Mouse (Mus musculus): ENCODE results near the gene Sez6l. TPM values are rescaled to one million over a fixed set of nuclear protein-coding genes. Genes with fewer than 3 reads are reported as not detected.

Sez6l gene
- total RNA-seq (2021): 1 to 10 TPM; 7.6 to 8.7 TPM
- long read RNA-seq, experiment 1, partial matches to known transcripts: 1 of 5 reads
- long read RNA-seq, experiment 1, other reads (novel, unspliced or antisense): 4 of 5 reads
- long read RNA-seq, experiment 2, partial matches to known transcripts: 5 of 8 reads
- long read RNA-seq, experiment 2, other reads (novel, unspliced or antisense): 3 of 8 reads

- no peak for DNase-seq (ENCODE audit: low spot score in 2 of 2)
Observed at GRCm38 (mm10) chr5:112576993-112577670, at the start of gene Sez6l. TSS of gene Sez6l (minus strand) at chr5:112577185.

DNA sequence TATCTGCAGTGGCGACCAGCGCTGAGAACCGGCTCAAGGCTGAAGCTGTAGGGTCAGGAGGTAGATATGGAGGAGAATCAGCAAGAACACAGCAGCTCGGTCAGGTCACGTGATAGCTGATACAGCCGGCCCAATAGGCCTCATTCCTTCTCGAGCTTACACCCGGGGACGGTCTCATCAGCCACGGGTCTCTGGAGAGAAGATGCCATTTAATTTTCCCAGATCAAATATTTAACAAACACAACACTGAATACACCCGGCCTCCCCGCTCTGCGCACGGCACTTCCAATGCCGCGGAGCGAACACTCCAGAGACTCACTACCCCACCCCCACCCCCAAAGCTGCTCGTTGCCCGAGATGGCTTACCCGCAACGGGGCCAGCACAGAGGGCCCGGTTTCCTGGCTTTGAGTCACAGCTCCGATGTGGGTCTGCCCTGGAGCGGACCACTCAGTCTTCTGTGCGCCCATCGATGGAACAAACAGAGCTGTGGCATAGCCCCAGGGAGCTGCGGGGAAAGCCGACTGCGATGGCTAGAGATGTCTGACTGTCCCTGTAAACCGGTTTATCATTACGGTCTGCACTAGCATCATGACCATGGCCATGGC lies 48.7 kb upstream of the Sez6l start:
- no peak for DNase-seq (ENCODE audit: low spot score in 2 of 2)

GRCm38 (mm10) chr5:112622946-112623345 lies 46.0 kb upstream of the Sez6l start:
- no peak for DNase-seq (ENCODE audit: low spot score in 2 of 2)

DNA sequence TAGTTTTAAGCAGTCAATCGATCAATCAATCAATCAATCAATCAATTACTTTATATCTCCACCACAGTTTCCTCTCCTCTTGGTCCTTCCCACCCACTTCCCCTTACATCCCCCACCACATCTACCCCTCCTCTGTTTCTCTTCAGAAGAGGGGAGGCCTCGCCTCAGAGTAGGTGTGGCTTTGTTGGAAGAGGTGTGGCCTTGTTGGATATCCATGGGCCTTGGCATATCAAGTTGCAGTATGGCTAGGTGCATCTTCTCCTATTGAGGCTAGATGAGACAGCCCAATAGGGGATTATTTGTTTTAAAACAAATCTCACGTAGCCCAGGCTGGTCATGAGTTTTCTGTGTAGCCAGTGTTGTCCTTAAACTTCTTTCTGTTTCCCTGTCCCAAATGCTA lies 43.3 kb upstream of the Sez6l start:
- DNase-seq (ENCODE audit: low spot score in 2 of 2): no peak

- no peak for DNase-seq (ENCODE audit: low spot score in 2 of 2)
Observed at GRCm38 (mm10) chr5:112619344-112619743, 42.4 kb upstream of the Sez6l start.

DNA sequence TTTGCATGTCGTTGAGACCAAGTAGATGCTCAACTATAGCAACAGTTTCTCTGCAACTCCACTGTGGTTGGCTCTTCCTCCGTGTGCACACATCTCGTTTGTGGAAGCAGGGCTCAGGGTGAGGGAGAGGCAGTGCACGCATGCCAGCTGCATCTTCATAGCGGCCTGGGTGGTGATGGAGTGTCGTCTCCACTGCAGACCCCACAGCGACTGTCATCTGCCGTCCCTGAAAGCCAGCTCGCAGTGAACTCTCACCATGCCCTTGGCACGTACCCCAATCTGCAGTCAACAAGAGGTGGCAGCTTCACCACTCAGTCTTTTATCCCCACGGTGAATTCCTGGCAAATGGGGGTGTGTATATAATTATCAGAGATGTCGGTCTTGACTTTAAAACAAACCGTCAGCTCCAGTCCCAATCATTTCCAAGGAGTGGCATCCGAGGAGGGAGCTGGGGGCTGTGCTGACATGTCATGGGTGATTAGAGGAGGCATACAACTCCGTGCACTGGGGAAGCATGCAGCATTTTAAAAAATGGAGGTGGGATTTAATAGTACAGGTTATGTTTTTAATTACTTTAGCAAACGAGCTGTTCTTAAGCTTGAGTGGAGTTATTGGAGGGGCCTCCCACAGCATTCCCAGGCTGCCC lies 40.7 kb upstream of the Sez6l start:
- DNase-seq (ENCODE audit: low spot score in 2 of 2): no peak

GRCm38 (mm10) chr5:112615946-112616617 lies 39.1 kb upstream of the Sez6l start:
- DNase-seq (ENCODE audit: low spot score in 2 of 2): no peak

- DNase-seq (ENCODE audit: low spot score in 2 of 2): no peak
Observed at GRCm38 (mm10) chr5:112607867-112608516, 31.0 kb upstream of the Sez6l start.

DNA sequence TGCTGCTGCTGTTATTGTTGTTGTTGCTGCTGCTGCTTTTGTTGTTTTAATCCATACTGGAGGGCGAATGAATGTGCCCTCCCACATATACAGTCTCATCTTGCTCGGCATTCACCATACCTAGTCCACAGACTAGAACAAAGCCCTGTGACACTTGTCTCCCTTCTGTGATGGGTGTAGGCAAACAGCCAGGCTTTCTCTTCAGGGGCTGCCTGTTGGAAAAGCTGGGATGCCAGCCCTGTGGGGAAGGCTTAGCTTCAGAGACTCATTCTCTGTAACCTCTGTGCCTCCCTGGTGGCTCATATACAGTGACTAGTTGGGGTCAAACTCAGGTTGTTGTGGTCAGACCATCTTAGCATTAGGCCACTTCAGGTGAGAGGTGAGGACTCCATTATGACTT lies 30.1 kb upstream of the Sez6l start:
- no peak for DNase-seq (ENCODE audit: low spot score in 2 of 2)

DNA sequence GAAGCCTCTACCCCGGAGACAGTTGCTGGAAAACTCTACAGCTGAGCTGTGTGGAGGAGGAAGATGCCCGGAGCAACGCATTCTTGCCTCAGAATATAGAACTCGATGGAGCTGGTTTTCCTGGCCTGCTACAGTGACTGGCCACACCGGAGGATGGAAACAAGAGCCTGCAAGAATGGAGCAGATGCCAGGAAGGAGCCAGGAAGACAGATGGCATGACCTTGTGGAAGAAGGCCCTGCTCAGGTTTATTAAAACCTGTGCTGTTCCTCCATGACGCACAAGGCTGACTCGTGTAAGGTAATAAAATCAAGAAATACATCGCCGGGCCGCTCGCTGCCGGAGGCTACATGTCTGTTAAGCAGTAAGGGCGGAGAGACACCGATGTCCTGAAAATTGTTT lies 28.4 kb upstream of the Sez6l start:
- DNase-seq (ENCODE audit: low spot score in 2 of 2): no peak

- no peak for DNase-seq (ENCODE audit: low spot score in 2 of 2)
Observed at GRCm38 (mm10) chr5:112604251-112604650, 27.3 kb upstream of the Sez6l start.

DNA sequence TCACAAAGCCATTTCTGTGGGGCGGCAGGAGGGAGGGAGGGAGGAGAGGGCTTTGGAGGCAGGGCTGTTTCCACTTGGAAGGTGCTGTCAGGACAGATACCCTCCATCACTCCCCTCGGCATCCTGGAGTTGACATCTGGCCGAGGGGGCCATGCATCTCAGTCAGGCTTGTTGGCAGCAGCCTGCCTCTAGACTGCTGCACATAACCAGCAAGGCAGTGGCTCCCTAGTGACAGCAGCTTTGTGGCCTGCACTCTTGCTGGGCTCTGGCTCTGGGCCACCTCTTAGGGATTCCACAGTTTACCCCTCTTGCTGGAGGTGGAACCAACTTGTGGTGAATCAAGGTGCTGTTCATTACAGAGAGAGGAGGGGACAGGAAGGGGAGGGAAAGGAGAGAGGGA lies 26.6 kb upstream of the Sez6l start:
- DNase-seq (ENCODE audit: low spot score in 2 of 2): no peak

DNA sequence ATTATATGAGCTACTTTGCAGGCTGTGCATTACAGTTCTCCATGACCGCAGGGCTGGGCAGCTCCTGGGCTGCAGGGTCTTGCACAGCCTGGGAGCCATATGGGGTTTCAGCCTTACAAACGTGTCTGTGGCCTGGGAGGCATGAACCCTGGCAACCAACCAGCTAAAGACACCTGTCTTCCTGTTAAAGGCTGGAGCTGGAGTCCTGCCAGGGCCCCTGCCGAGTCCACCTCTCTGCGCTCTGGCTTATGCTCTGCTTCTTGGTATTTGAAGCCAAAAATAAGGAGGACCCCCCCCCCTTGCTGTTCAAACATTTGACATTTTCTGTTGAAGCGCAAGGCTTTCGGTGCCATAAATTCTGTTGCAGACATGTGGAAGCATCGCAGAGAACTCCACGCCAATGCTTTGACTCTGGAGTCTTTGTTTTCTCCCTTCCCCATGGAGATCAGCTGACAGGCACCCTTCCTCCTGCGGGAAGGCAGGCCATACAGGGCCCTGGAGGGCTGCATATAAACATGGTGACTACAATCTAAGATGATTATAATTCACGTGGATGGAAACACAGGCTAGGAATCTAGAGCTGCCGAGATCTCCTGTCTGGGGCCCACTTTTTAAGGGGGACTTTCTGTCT lies 23.4 kb upstream of the Sez6l start:
- no peak for DNase-seq (ENCODE audit: low spot score in 2 of 2)

DNA sequence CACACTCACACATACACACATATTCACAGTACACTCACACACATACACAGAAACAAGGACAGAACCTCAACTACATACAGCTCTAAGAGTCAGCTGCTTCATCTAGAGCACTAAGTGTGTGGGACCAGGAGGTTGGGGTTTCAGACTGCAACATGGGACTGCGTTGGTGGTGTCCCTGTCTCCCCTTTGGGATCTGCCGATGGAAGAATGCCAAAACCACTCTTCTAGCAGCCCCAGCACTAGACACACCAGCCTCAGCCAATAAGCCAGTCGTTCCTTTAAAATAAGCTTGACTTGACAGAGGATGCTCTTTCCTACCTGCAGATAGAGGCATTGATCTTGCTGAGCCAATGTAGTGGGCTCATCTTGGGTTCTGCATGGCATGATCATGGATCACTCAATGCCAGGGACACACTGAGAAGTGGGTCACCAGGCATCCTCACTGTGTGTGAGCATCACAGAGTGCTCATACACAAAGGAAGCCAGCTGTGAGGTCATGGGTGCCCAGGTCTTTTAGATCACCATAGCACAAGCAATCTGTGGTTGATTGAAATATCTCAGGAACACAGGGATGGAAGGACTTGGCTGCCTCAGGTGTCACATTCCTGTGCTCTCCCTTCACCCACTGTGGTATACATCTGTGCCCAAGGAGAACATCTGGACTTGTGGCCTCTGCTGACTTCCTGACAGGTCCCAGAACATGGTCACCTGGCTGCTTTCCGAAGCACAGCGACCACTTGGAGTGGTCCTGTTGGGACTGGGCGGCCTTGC lies 22.7 kb upstream of the Sez6l start:
- no peak for DNase-seq (ENCODE audit: low spot score in 2 of 2)

DNA sequence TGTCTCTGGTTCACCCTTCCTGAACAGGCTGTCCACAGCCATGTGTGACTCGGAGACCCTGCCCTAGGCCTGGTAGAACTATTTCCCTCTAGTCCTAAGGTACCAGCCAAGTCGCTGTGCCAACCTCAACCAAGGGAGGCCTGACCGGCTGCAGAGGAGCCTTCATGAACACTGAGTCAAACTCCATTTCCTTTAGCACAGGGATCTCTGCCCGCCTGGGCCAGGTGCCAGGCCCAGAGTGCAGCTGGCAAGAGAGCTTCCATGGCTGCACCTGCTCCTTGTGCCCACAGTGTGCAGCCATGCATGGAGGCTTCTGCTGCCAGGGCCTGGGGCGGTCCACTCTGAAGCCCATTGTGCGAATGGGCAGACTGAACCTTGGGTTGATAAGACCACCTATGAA lies 20.9 kb upstream of the Sez6l start:
- no peak for DNase-seq (ENCODE audit: low spot score in 2 of 2)

- DNase-seq (ENCODE audit: low spot score in 2 of 2): no peak
Observed at GRCm38 (mm10) chr5:112597307-112597706, 20.3 kb upstream of the Sez6l start.

DNA sequence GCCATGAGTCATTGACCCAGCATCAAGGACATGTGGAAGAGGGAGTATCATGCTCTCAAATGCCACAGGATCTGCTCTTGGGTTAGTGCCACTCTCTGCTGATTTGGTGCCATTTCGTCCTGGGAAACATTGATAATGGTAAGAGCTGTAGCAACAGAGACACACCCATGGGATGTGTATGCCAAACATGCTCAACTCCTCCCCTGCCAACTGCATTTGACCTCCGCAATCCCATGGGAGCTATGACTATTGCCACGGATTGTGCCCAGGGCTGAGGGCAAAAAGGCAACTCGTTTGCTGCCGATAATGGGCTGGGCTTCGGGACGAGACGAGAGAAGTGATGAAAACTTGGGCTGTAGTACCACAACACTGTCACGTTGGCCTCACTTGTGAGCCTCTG lies 19.7 kb upstream of the Sez6l start:
- no peak for DNase-seq (ENCODE audit: low spot score in 2 of 2)

DNA sequence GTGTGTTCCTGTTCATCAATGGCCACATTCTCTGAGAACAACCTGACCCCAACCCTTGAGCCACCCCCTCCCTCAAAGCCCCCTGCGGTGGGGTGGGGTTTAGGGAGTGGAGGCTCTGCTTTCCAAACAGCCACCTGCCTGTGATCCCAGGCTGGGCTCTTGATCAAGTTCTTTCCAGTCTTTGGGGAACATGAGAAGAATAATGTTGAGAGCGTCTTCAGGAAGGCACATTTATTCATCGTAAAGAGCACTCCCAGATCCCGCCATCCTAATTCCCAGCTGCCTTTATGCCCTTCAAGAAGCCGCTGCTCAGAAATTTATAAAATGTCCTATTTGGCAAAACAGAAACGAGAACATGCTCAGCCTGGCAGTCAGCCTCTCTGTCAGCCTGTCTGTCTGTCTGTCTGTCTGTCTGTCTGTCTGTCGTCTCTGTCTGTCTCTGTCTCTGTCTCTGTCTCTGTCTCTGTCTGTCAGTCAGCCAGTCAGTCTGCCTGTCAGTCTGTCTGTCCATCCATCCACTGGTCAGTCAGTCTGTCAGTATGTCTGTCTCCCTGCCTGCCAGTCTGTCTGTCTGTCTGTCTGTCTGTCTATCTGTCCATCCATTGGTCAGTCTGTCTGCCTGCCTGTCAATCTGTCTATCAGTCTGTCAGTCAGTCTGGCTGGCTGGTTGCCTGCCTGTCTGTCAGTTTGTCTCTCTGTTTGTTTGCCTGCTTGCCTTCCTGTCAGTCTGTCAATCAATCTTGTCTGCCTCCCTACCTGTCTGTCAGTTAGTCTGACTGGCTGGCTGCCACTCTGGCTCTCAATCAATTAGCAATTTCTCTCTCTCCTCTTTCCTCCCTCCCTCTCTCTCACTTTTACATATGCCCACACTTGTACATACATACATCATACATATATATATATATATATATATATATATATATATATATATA lies 19.0 kb upstream of the Sez6l start:
- no peak for DNase-seq (ENCODE audit: low spot score in 2 of 2)

DNA sequence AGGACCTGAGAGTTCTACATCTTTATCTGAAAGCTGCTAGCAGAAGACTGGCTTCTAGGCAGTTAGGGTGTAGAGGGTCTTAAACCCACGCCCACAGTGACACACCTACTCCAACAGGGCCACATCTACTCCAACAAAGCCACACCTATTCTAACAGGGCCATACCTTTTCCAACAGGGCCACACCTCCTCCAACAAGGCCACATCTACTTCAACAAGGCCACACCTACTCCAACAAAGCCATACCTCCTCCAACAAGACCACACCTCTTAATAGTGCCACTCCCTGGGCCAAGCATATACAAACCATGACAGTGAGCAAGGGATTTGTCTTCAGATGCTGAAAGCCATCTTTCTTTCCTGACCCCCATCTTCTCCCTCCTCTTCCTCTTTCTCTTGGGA lies 14.7 kb upstream of the Sez6l start:
- DNase-seq (ENCODE audit: low spot score in 2 of 2): no peak
